Mouse (Mus musculus) 416B (cell line): ENCODE results near the gene Rbfox1.

Experiments
- DNase-seq: peaks from one replicate; pipeline ENCODE4 v3.0.0; 2011; ENCODE audit warnings: low read depth

Rbfox1 gene

GRCm38 (mm10) chr16:7251696-7252095 is 1366.5 kb downstream of the Rbfox1 start:
- no peak for DNase-seq

DNA sequence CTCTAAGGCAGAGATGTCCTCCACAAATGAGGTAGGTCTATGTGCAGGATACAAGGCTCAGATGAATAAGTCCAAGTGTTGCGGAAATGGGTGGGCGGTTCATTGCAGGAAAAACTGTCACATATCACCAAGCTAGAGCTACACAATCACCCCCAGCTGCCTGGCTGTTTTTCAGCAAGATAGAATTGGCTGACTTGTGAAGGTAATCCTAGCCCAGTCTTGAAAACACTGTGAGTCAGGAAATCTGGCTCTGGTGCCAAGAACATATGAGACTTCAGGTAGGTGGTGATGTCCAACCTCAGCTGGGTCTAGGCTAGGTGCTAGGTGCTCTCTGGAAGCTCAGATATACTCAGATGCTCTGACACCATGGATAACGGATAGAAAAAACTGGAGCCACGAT is 1372.2 kb downstream of the Rbfox1 start:
- DNase-seq: no peak

DNA sequence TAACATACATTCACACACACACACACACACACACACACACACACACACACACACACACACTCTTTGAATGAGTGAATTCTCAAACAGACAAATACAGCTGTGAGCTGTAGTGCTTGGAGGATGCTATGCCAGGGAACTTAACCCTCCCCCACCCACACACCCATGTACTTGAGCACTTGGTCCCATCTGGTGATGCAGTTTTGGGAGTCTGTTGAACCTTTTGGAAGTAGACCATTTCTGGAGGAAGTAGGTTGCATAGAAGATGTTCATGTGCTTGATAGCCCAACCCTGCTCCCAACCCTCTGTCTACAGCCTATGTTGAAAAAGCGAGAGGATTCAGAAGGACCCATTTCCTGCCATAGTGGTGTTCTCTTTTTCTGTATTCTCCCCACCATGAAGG is 1378.1 kb downstream of the Rbfox1 start:
- DNase-seq: no peak

GRCm38 (mm10) chr16:7265715-7266114 is 1380.6 kb downstream of the Rbfox1 start:
- no peak for DNase-seq

- DNase-seq: no peak
Measured at GRCm38 (mm10) chr16:7275501-7275900, 1390.3 kb downstream of the Rbfox1 start.

- DNase-seq: peak; percentile 10
Measured at GRCm38 (mm10) chr16:7275901-7276300, 1390.7 kb downstream of the Rbfox1 start.

GRCm38 (mm10) chr16:7279544-7279943 is 1394.4 kb downstream of the Rbfox1 start:
- no peak for DNase-seq

DNA sequence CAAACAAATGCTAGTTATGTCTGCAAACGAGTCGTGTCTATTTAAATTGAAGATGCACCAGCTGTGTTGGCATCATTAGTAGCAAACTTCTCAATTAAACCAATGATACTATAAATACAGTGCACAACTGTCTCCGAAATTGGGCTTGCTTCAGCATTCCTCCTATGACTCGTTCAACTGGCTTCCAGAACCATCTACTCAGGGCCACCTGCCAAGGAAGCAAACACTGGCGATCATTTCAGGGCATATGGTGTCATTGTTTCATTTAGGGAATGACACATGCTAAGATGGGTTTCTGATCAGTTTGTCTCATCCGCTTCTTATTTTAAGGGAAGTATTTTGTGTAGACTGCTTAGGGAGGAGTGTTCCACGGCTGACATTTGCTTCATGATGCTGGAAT is 1397.1 kb downstream of the Rbfox1 start:
- no peak for DNase-seq

GRCm38 (mm10) chr16:7292985-7293805 is 1408.0 kb downstream of the Rbfox1 start:
- no peak for DNase-seq

- DNase-seq: no peak
Measured at GRCm38 (mm10) chr16:7302416-7302815, 1417.3 kb downstream of the Rbfox1 start.

DNA sequence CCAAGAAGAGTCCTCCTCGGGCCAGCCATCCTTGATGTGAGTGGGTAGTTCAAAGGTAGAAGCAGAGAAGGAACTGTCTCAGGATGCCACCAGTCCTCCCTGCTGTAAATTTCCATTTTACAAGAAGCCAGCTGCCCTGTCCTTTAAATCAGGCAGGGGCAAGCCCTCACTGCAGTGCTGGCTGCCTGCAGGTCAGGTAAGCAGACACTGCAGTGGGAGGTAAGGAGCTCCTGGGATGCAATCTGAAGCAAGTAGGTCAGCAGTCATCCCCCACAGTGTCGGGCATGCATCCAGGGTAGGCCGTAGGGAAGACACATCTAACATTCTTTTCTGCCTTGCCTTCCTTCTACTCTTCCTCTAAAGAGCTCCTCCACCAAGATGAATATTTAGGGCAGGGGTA is 1444.0 kb downstream of the Rbfox1 start:
- DNase-seq: no peak

DNA sequence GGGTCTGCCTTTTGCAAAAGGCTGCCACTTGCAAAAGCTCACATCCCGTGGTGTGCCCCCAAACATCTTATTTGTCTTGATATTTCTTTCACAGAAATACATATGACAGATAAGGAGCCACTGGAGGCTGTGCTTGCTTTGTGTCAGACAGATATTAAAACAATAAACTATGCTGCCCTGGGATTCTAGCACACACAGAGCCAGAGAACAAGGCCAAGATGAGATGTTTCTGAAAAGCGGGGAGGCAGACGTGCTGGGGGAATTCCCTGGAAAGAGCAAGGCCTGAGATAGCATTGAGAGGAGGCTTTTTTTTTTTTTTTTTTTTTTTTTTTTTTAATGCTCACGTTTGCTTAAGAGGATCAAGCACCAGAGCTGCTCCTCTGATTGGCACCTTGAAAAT is 1456.0 kb downstream of the Rbfox1 start:
- DNase-seq: no peak

DNA sequence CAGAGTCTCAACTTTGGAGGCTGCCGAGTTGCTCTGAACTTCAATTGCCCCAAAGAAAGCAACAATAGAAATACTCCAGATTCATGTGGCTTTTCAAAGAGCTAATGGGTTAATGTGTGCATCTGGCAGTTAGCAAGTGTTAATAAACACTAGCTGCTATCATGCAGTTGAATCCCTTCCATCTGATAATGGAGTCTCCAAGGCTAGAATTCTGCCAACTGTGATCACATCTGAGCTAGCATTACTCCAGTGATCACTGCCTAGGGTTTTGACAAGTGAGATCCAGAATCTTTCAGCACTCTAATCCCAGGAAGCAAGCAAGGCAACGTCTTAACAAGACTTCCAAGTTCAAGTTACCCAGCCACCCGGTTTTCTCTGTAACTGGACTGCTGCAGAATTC is 1460.1 kb downstream of the Rbfox1 start:
- DNase-seq: no peak

DNA sequence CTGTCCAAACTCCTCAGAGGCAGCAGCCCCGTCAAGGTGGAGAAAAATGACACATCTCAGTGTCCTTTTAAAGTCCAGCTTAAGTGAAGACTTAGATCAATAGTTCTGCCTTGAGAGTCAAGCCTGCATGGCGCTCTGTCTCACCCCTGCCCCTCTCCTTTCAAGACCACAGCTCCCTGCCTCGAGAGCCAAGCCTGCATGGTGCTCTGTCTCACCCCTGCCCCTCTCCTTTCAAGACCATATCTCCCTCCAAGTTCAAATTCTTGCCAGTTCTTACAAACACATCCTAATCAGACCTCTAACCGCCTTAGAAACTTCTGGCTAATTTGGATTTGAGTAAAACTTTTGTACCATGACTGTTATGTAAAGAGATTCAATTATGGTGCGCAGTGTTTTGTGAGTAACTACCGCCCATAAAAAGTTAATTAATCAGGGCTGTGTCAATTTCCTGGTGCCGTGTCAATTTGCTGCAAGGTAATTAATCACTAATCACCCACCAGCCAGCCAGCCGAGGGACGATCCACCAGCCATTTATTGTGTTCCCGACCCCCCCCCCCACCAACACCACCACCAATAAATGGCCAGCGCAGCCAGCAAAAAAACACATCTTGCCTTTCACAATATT is 1461.0 kb downstream of the Rbfox1 start:
- no peak for DNase-seq

DNA sequence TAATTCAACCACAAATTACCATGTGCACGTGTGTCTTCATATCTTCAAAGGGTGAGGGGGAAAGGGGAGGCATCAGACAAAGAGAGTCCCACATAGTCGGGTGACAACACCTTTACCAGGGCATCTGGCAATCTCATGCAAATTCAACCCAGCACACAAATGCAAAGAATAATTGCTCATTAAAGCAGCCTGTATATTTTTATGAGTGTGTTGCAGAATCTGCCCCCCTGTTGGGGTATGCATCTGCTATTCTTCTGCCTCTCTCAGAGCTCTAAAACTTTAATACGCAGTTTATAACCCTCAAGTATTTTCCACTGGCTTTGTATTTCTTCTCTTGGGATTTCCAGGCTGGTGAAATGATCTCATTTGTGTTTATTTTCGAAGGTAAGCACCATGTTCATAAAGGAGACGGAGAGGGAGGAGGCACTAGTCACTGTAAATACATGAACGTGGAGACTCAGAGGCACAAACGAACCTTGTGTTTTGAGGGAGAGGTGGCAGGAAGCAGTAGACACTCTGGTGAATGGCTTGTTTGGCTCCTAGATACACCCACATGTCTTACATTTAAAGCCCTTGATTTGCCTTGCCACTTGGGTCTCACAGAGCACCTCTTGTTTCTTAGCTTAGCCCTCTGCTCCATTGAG is 1462.5 kb downstream of the Rbfox1 start:
- DNase-seq: no peak

DNA sequence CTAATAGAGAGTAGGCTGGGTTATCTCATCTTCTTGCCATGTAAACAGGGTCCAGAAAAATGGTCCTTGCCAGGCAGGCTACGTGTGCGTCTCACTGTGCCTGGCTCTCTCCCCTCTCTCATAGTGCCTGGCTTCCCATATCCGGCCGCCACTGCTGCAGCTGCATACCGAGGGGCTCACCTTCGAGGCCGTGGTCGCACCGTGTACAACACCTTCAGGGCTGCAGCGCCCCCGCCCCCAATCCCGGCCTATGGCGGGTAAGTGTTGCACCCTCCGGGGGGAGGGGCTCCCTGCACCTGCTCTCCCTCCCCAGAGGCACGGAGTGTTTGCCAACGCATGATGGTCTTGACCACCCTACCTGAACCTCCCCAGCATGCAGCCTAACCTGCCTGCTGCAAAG is 1467.7 kb downstream of the Rbfox1 start:
- DNase-seq: no peak

DNA sequence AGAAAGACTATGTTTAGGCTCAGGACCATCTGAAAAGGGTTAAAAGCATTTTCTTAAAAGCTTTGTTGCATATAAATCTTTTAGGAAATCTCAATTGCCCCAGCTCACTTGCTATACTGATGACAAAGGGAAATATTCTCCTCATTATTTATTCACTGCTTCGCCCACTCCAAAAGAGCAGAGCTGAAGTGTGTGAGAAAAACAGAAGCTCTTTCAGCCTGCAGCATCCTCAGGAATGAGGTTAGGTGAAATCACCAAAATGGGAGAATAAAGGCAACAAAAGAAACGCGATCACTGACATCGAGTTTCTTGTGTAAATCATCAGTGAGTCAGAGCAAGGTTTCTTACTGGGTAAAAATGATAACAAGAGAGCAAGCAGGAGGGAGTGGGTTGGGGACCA is 1469.0 kb downstream of the Rbfox1 start:
- DNase-seq: no peak

DNA sequence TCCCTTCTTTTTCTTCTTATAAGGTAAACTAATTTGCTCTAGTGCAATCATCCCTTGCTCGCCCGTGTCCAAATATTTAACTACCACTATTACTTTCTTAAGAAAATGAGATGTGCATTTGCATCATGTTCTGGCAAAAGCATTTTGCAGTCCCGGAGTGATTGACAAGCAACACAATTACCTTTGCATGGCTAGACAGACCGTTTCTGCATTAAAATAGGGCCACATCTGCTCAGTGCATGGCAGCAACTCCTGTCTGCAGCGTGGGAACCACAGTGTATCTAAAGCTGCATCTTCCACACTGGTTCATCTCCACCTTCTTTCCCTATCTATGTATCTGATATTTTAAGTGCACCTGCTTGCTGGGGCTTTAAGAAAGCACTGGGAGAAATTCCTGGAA is 1473.9 kb downstream of the Rbfox1 start:
- DNase-seq: no peak

DNA sequence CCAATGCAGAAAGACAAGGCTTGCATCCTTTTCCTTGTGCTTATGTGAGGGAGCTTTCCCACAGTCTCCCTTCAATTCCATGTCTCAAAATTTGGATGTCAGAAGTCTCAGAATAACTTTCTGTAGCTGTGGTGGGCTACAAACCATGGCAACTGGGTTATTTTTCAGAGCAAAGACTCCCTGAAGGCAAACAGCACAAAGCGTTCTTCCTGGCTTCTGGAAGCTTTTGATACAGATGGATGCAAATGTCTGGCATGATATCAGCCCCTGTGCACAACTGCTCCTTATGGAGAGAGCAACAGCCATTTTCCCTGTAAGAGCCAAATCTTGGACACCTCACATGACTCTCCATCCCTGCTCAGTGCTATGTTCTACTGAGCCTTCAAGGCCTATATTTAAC is 1475.6 kb downstream of the Rbfox1 start:
- no peak for DNase-seq

- DNase-seq: no peak
Measured at GRCm38 (mm10) chr16:7365878-7366277, 1480.7 kb downstream of the Rbfox1 start.

- no peak for DNase-seq
Measured at GRCm38 (mm10) chr16:7374146-7374545, 1489.0 kb downstream of the Rbfox1 start.

GRCm38 (mm10) chr16:7374674-7375073 is 1489.5 kb downstream of the Rbfox1 start:
- no peak for DNase-seq

- no peak for DNase-seq
Measured at GRCm38 (mm10) chr16:7396101-7396500, 1510.9 kb downstream of the Rbfox1 start.
